Mouse (Mus musculus) G1E (cell line): ENCODE measurements at regions not wholly inside any gene's neighbourhood (a gene's known extent, or its start where the extent isn't known, plus 50 kb on each side); places are given as distances from the start of the nearest gene placed in this dataset.

Source experiments
- ATAC-seq: 2 replicates; pipeline ENCODE4 v1.8.0; 2016; ENCODE audit warnings: mild to moderate bottlenecking; ENCODE audit not compliant: insufficient number of reproducible peaks, poor library complexity, low FRiP score, severe bottlenecking; ENCODE audit errors: extremely low read depth
- DNase-seq: peaks from one replicate; pipeline ENCODE4 v3.0.0; 2012; ENCODE audit warnings: low spot score
- H3K27me3 ChIP-seq: 2 replicates; pipeline ENCODE4 v1.6.1; 2012; ENCODE audit warnings: mild to moderate bottlenecking, low read length, inconsistent platforms; ENCODE audit not compliant: insufficient read depth
- H3K36me3 ChIP-seq: replicated peaks from 2 replicates; pipeline ENCODE3; 2012; ENCODE audit warnings: mild to moderate bottlenecking, inconsistent platforms
- H3K4me1 ChIP-seq: 2 replicates; pipeline ENCODE4 v1.6.1; 2012; ENCODE audit warnings: low read depth, low read length, inconsistent platforms, mixed read lengths; ENCODE audit not compliant: insufficient read depth
- H3K4me3 ChIP-seq: 2 replicates; pipeline ENCODE4 v1.5.1; 2012; ENCODE audit warnings: low read depth, mild to moderate bottlenecking, inconsistent platforms, low read length, moderate library complexity, mixed read lengths
- H3K9me3 ChIP-seq: replicated peaks from 2 replicates; pipeline ENCODE4 v1.6.1; 2012; ENCODE audit warnings: inconsistent platforms
- CTCF ChIP-seq: IDR thresholded peaks from 2 replicates; pipeline ENCODE4 v1.5.1; 2012; ENCODE audit warnings: low read depth, low read length, inconsistent platforms, mixed read lengths
- GATA1 ChIP-seq: IDR thresholded peaks from 2 replicates; pipeline ENCODE4 v1.6.1; 2012; ENCODE audit warnings: borderline replicate concordance, low read length, inconsistent platforms, mixed read lengths
- GATA2 ChIP-seq: IDR thresholded peaks from 2 replicates; pipeline ENCODE4 v1.6.1; 2012; ENCODE audit warnings: low read depth, low read length, inconsistent platforms, borderline replicate concordance
- POLR2AphosphoS5 ChIP-seq: IDR thresholded peaks from 2 replicates; pipeline ENCODE4 v1.6.1; 2012; ENCODE audit warnings: low read depth, low read length, inconsistent platforms; ENCODE audit not compliant: insufficient replicate concordance
- TAL1 ChIP-seq: conservative IDR thresholded peaks from 2 replicates; pipeline ENCODE4 v1.6.1; 2012; ENCODE audit warnings: low read depth, low read length, inconsistent platforms, mixed read lengths

DNA sequence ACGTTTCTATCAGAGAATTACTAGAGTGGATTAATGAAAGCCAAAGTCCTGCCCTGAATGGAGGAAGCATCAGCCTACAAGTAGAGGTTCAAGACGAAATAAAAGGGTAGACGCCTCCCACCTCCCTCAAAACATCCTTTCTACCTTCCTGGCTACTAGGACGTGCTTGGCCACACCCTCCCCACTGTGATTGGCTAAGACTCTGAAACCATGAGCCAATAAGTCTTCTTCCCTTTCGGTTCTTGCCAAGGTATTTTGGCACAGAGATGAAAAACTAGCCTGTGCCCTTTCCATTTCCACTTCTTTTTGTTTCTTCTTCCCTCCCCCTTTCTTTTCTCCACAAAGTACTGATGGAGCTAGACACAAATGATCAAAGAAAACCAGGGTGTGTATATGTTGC lies 160.3 kb upstream of the Prickle1 start:
- DNase-seq: no peak
- Histone ChIP-seq H3K27me3 (no peaks in the 10 kb centered on the region), H3K4me1 (no peaks in the 10 kb centered on the region), H3K4me3 (no peak overlapping the region), H3K9me3 (peaks cover 36% of the 10 kb centered on the region), H3K36me3 (no peaks in the 10 kb centered on the region)
- ATAC-seq: no peak
- no peak for TF ChIP-seq CTCF
- no peak for TF ChIP-seq POLR2AphosphoS5
- no peak for TF ChIP-seq GATA2
- no peak for TF ChIP-seq GATA1
- no peak for TF ChIP-seq TAL1

DNA sequence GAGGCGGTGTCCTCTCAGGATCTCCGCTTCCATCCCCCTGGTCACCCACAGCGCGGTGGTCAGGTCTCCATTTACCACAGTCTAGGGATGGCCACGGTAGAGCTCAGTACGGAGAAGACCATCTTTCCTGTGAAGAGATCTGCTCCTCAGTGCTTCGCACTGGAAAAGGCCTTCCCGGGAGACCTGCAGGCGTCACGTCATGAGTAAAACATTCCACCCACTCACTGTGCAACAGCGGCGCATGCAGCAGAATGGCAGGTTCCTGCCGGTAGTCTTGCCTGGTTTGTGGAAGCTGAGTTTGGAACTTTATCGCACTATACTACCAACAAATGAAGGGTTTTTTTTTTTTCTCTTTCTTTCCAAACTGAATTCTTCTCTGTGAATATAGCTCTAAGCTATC lies 156.1 kb upstream of the Prickle1 start:
- no peak for ATAC-seq
- peaks cover 27% of the 10 kb centered on the region for H3K9me3 ChIP-seq
- no peaks in the 10 kb centered on the region for H3K4me1 ChIP-seq
- no peak for DNase-seq
- H3K36me3 ChIP-seq: no peaks in the 10 kb centered on the region
- TF ChIP-seq CTCF (no peak), TAL1 (no peak)
- no peak overlapping the region for H3K4me3 ChIP-seq
- H3K27me3 ChIP-seq: no peaks in the 10 kb centered on the region

GRCm38 (mm10) chr15:93750953-93751352 lies 155.3 kb upstream of the Prickle1 start:
- ATAC-seq (no peak), DNase-seq (no peak)
- Histone ChIP-seq H3K27me3 (no peaks in the 10 kb centered on the region), H3K9me3 (peaks cover 26% of the 10 kb centered on the region), H3K4me3 (no peak overlapping the region), H3K4me1 (no peaks in the 10 kb centered on the region), H3K36me3 (no peaks in the 10 kb centered on the region)
- TF ChIP-seq GATA1 (no peak), GATA2 (no peak), POLR2AphosphoS5 (no peak), TAL1 (no peak), CTCF (no peak)

GRCm38 (mm10) chr15:93744191-93744945 lies 148.7 kb upstream of the Prickle1 start:
- H3K9me3 ChIP-seq: peaks cover 49% of the 10 kb centered on the region
- DNase-seq (no peak), ATAC-seq (no peak)
- H3K36me3 ChIP-seq: no peaks in the 10 kb centered on the region
- no peaks in the 10 kb centered on the region for H3K4me1 ChIP-seq
- H3K27me3 ChIP-seq: no peaks in the 10 kb centered on the region
- TF ChIP-seq TAL1: no peak
- TF ChIP-seq CTCF: no peak
- TF ChIP-seq GATA2: no peak
- no peak for TF ChIP-seq GATA1
- no peak for TF ChIP-seq POLR2AphosphoS5
- no peak overlapping the region for H3K4me3 ChIP-seq

- DNase-seq (no peak), ATAC-seq (no peak)
- TF ChIP-seq TAL1 (no peak), GATA1 (no peak), GATA2 (no peak), CTCF (no peak), POLR2AphosphoS5 (no peak)
- Histone ChIP-seq H3K27me3 (no peaks in the 10 kb centered on the region), H3K4me3 (no peak overlapping the region), H3K4me1 (no peaks in the 10 kb centered on the region), H3K9me3 (peaks cover 46% of the 10 kb centered on the region), H3K36me3 (no peaks in the 10 kb centered on the region)
Observed at GRCm38 (mm10) chr15:93733731-93734510, 138.2 kb upstream of the Prickle1 start.

DNA sequence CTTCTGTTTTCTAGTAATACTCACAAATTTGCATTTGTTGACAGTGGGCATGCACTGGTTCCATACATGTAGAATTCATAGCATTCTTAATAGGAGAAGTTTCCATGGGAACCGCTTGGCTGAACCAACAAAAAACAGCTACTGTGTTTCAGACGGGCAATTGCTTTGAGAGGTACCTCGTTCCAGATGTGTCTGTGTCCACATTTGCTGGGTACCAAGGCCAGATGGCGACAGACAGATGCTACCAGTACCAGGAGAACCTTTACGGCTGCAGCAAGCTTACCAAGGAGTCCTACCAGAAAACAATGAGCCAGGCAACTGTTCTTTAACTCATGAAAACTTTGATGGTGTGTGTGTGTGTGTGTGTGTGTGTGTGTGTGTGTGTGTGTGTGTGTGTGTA lies 137.1 kb upstream of the Prickle1 start:
- DNase-seq (no peak), ATAC-seq (no peak)
- Histone ChIP-seq H3K36me3 (no peaks in the 10 kb centered on the region), H3K4me3 (no peak overlapping the region), H3K4me1 (no peaks in the 10 kb centered on the region), H3K27me3 (no peaks in the 10 kb centered on the region), H3K9me3 (peaks cover 47% of the 10 kb centered on the region)
- TF ChIP-seq CTCF (no peak), POLR2AphosphoS5 (no peak), GATA1 (no peak), TAL1 (no peak), GATA2 (no peak)
